Mouse (Mus musculus) G1E (cell line): ENCODE results near the gene Rnf152.

Experiments used
- CTCF ChIP-seq: IDR thresholded peaks from 2 replicates; pipeline ENCODE4 v1.5.1; 2012; ENCODE audit warnings: low read depth, low read length, inconsistent platforms, mixed read lengths
- GATA1 ChIP-seq: IDR thresholded peaks from 2 replicates; pipeline ENCODE4 v1.6.1; 2012; ENCODE audit warnings: borderline replicate concordance, low read length, inconsistent platforms, mixed read lengths
- GATA2 ChIP-seq: IDR thresholded peaks from 2 replicates; pipeline ENCODE4 v1.6.1; 2012; ENCODE audit warnings: low read depth, low read length, inconsistent platforms, borderline replicate concordance
- POLR2AphosphoS5 ChIP-seq: IDR thresholded peaks from 2 replicates; pipeline ENCODE4 v1.6.1; 2012; ENCODE audit warnings: low read depth, low read length, inconsistent platforms; ENCODE audit not compliant: insufficient replicate concordance
- TAL1 ChIP-seq: conservative IDR thresholded peaks from 2 replicates; pipeline ENCODE4 v1.6.1; 2012; ENCODE audit warnings: low read depth, low read length, inconsistent platforms, mixed read lengths

GRCm38 (mm10) chr1:105287536-105287935 is 69.0 kb downstream of the Rnf152 start:
- TF ChIP-seq CTCF = no peak
- no peak for TF ChIP-seq TAL1
- TF ChIP-seq GATA1 = no peak
- TF ChIP-seq GATA2 = no peak
- no peak for TF ChIP-seq POLR2AphosphoS5
